Mouse (Mus musculus) lung, postnatal 0 days (tissue): Measurements from ENCODE around the gene Cyb5d1.

Source experiments
- CTCF ChIP-seq: IDR thresholded peaks from 2 replicates; pipeline ENCODE4 v1.5.1; 2016; ENCODE audit warnings: antibody characterized with exemption, mild to moderate bottlenecking
- EP300 ChIP-seq: IDR thresholded peaks from 2 replicates; pipeline ENCODE4 v1.6.1; 2016; ENCODE audit warnings: antibody characterized with exemption, mild to moderate bottlenecking, control low read depth

DNA sequence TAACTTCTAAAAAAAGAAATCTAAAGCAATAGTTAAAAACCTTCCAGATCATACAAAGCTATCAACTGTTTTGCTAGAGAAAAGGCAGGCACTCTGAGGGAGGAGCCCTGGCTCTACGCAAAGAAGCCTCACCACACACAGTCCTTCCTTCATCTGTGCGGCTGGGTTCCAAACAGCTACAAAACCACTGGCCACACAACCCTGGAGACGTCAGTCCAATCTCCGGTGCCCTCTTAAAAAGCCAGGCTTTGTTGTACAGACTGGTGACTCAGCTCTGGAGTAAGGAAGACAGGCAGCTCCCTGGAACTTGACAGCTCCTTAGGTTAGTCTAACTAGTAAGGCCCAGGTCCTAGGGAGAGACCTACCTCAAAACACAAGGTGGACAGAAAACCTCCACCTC, 19.8 kb downstream of the Cyb5d1 start:
- no peak for TF ChIP-seq CTCF
- TF ChIP-seq EP300, result no peak
